Mouse (Mus musculus) ES-E14 (cell line): Measurements from ENCODE around the gene Dcaf11.

Source experiments
- HCFC1 ChIP-seq: IDR thresholded peaks from 2 replicates; pipeline ENCODE4 v1.6.1; 2012; ENCODE audit warnings: low read length, inconsistent platforms, borderline replicate concordance; ENCODE audit not compliant: insufficient read depth
- MAFK ChIP-seq: IDR thresholded peaks from 2 replicates; pipeline ENCODE4 v1.6.1; 2014; ENCODE audit warnings: mild to moderate bottlenecking, low read depth, low read length, inconsistent platforms; ENCODE audit not compliant: insufficient read depth
- ZC3H11A ChIP-seq: IDR thresholded peaks from 2 replicates; pipeline ENCODE4 v1.6.1; 2012; ENCODE audit warnings: low read depth, mild to moderate bottlenecking, inconsistent platforms, low read length, borderline replicate concordance
- ZNF384 ChIP-seq: IDR thresholded peaks from 2 replicates; pipeline ENCODE4 v1.6.1; 2012; ENCODE audit warnings: low read depth, low read length, inconsistent platforms

DNA sequence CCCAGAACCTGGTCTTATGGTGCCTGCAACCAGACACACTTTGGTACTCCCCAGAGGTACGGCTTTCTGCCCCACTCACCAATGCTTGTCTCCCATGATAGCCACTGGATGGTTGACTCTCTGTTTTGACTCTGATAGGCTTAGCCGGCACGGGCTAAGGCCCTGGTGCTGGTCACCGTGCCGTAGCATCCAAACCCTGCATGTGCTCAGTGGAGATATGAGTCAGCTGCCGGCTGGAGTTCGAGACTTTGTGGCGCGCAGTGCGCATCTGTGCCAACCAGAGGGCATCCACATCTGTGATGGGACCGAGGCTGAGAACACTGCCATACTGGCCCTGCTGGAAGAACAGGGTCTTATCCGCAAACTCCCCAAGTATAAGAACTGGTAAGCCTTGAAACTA lies 17.5 kb upstream of the Dcaf11 start:
- TF ChIP-seq ZNF384 (no peak), HCFC1 (no peak), MAFK (no peak), ZC3H11A (no peak)
